Mouse (Mus musculus) forebrain, embryonic 14.5 days (tissue): ENCODE measurements around the gene Fgfr2. TPM values are rescaled to one million over a fixed set of nuclear protein-coding genes. Genes with fewer than 3 reads are reported as not detected.

ENCODE experiments used
- ATAC-seq: fragments of 200-750 bp; cut with Nextera tagmentation; 2 replicates; pipeline ENCODE4 v1.8.0; 2017; ENCODE audit warnings: mild to moderate bottlenecking, moderate library complexity
- DNase-seq: peaks from one replicate; pipeline ENCODE4 v3.0.0-alpha.2; 2015; ENCODE audit warnings: low spot score
- H3K27ac ChIP-seq: fragments of 300-500 bp; sonication (generic); 2 replicates; pipeline ENCODE4 v1.5.1; 2014; ENCODE audit warnings: low read depth, mild to moderate bottlenecking, control low read depth, low read length, moderate library complexity
- H3K27me3 ChIP-seq: fragments of 300-500 bp; sonication (generic); replicated peaks from 2 replicates; pipeline ENCODE4 v1.6.1; 2014; ENCODE audit warnings: low read length, control low read depth, mixed read lengths; ENCODE audit not compliant: control insufficient read depth, insufficient read depth
- H3K36me3 ChIP-seq: fragments of 300-500 bp; sonication (generic); 2 replicates; pipeline ENCODE4 v1.6.1; 2014; ENCODE audit warnings: low read length, control low read depth; ENCODE audit not compliant: control insufficient read depth, insufficient read depth
- H3K4me1 ChIP-seq: fragments of 300-500 bp; sonication (generic); 2 replicates; pipeline ENCODE4 v1.6.1; 2014; ENCODE audit warnings: antibody characterized with exemption, low read length, control low read depth; ENCODE audit not compliant: control insufficient read depth, insufficient read depth
- H3K4me2 ChIP-seq: fragments of 300-500 bp; sonication (generic); 2 replicates; pipeline ENCODE4 v1.6.1; 2014; ENCODE audit warnings: mild to moderate bottlenecking, control low read depth, low read length
- H3K4me3 ChIP-seq: fragments of 300-500 bp; sonication (generic); 2 replicates; pipeline ENCODE4 v1.5.1; 2014; ENCODE audit warnings: low read depth, low read length, control low read depth
- H3K9ac ChIP-seq: fragments of 300-500 bp; sonication (generic); 2 replicates; pipeline ENCODE4 v1.6.1; 2014; ENCODE audit warnings: mild to moderate bottlenecking, low read length, control low read depth, moderate library complexity
- H3K9me3 ChIP-seq: fragments of 300-500 bp; sonication (generic); replicated peaks from 2 replicates; pipeline ENCODE4 v1.6.1; 2016; ENCODE audit warnings: low read length, control low read depth, mixed read lengths; ENCODE audit not compliant: control insufficient read depth
- WGBS: fragments of 180-500 bp; shearing (Covaris S2); extraction: QIAGEN DNeasy Blood & Tissue Kit; methylation state at CpG from one replicate; pipeline ENCODE4 v1.1.7; 2014; 5-methylcytosine and 5-hydroxymethylcytosine counted together
- polyA plus RNA-seq: library from polyadenylated mRNA; unstranded; fragments of >200 nt; fragmentation: Nextera tagmentation; extraction: Ambion mirVana; gene quantifications from 2 replicates; pipeline ENCODE4 v1.2.1, GENCODE M21; 2014

Fgfr2 gene
- polyA plus RNA-seq, 1 experiment from 2014 or later, result 35.9 TPM

GRCm38 (mm10) chr7:132270364-132270763, 852.8 kb downstream of the Fgfr2 start:
- ATAC-seq, result no peak
- H3K27ac ChIP-seq, result no peak overlapping the region
- H3K9me3 ChIP-seq, result no peaks in the 10 kb centered on the region
- WGBS, result 91% methylated on average over 8 of the region's 8 CpGs
- DNase-seq, result no peak
- H3K9ac ChIP-seq, result no peak overlapping the region
- peaks cover 24% of the 10 kb centered on the region; the same call in 1 of the 2 replicates for H3K36me3 ChIP-seq
- H3K4me2 ChIP-seq, result no peak overlapping the region
- no peak overlapping the region for H3K4me3 ChIP-seq
- no peaks in the 10 kb centered on the region for H3K27me3 ChIP-seq
- no peaks in the 10 kb centered on the region for H3K4me1 ChIP-seq

DNA sequence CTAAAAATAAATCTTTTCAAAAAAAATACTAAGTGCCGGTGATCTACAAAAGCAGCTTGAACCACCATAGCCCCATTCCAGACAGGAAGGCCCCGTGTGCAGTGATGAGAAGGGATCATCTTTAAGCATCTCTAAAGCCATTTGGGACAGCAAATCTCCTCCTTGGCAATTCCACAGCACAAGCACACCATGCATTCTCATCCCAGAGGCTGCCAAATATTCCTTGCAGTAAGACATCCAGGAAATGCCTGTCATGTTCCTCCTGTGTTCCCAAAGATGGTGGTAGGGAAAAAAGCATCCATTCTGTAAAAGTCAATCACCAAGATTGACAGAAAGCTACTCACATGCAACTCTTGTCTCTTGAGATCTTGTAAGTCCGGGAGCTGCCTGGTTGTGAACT, 853.5 kb downstream of the Fgfr2 start:
- no peak overlapping the region for H3K9ac ChIP-seq
- 89% methylated on average over 3 of the region's 3 CpGs for WGBS
- H3K4me2 ChIP-seq, result no peak overlapping the region
- no peak overlapping the region for H3K27ac ChIP-seq
- H3K4me1 ChIP-seq, result no peaks in the 10 kb centered on the region
- H3K36me3 ChIP-seq, result peaks cover 24% of the 10 kb centered on the region; the same call in 1 of the 2 replicates
- H3K27me3 ChIP-seq, result no peaks in the 10 kb centered on the region
- ATAC-seq (no peak), DNase-seq (no peak)
- H3K4me3 ChIP-seq, result no peak overlapping the region
- no peaks in the 10 kb centered on the region for H3K9me3 ChIP-seq

DNA sequence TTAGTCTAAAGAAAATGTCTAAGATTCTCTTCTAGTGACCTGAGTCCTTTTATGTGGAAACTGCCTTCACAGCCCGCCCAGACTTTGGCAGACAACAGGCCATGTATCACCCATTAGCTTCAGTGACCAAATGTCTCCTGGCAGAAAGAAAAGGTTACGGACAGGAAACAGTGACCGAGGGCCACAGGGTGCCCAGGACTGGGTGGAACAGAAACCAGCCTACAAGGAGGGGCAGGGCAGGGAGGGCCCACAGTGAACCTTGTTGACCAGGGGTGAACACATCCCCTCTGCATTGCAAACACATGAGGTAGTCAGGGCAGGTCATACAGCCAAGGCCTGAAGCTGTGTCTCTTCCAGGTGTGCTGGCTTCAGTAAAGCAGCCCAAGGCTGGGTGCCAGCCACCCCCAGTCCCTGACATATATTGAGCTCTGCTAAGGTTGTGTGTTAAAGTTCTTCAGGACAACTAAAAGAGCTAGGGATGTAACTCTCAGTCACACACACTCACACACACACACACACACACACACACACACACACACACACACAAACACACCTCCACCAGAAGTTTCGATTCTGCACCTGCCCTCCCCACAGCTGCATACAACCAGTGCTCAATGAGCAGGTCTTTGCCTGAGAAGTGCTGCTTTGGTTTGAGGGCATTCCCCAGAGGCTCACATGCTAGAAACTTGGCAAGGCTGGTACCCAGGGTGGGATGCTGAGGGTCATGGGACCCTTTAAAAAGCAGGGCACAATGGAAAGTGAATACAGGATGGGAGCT, 855.2 kb downstream of the Fgfr2 start:
- 90% methylated on average over 4 of the region's 4 CpGs for WGBS

GRCm38 (mm10) chr7:132264763-132265162, 858.4 kb downstream of the Fgfr2 start:
- DNase-seq (peak; percentile 44), ATAC-seq (no peak)
- Histone ChIP-seq H3K27me3 (no peaks in the 10 kb centered on the region), H3K4me2 (no peak overlapping the region), H3K4me1 (peaks cover 12% of the 10 kb centered on the region), H3K36me3 (peaks cover 23% of the 10 kb centered on the region; the same call in 1 of the 2 replicates), H3K9ac (no peak overlapping the region), H3K27ac (no peak overlapping the region), H3K9me3 (no peaks in the 10 kb centered on the region), H3K4me3 (no peak overlapping the region)
- WGBS, result 70% methylated on average over 3 of the region's 3 CpGs

More for the DNA sequence above, 855.2 kb downstream of the Fgfr2 start:
- no peak overlapping the region for H3K4me3 ChIP-seq
- no peak overlapping the region for H3K27ac ChIP-seq
- peaks cover 24% of the 10 kb centered on the region; the same call in 1 of the 2 replicates for H3K36me3 ChIP-seq
- no peak overlapping the region for H3K4me2 ChIP-seq
- no peak overlapping the region for H3K9ac ChIP-seq
- H3K27me3 ChIP-seq, result no peaks in the 10 kb centered on the region
- ATAC-seq (no peak), DNase-seq (no peak)
- peaks cover 9% of the 10 kb centered on the region; the same call in 1 of the 2 replicates for H3K4me1 ChIP-seq
- no peaks in the 10 kb centered on the region for H3K9me3 ChIP-seq

- Histone ChIP-seq H3K9me3 (no peaks in the 10 kb centered on the region), H3K4me3 (no peak overlapping the region), H3K27me3 (no peaks in the 10 kb centered on the region), H3K36me3 (peaks cover 8% of the 10 kb centered on the region; the same call in 1 of the 2 replicates), H3K4me1 (peaks cover 12% of the 10 kb centered on the region), H3K4me2 (no peak overlapping the region), H3K27ac (peak overlapping the region; percentile 24; the same call in 1 of the 2 replicates), H3K9ac (no peak overlapping the region)
- WGBS, result 14% methylated on average over 6 of the region's 6 CpGs
- ATAC-seq (peak; percentile 40; the same call in 1 of the 2 replicates), DNase-seq (peak; percentile 31)
Observed at GRCm38 (mm10) chr7:132263186-132263585, 860.0 kb downstream of the Fgfr2 start.

DNA sequence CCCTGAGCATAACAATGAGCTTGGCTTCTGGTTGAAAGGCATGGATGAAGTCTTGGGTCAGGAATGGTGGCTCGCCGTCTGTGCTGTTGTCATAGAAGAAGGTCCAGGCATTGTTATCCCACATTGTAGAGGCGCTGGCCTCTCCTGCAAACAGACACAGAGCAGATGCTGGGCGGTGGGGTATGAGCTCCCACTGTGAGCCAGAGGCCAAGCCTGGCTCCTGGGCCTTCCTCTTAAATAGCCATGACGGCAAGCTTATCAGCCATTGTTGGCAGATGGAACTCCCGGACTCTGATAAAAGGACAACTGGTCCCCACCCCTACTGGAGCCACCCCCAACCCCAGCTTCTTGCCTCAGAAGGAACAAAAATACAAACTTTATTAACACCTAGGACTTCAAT, 860.5 kb downstream of the Fgfr2 start:
- Histone ChIP-seq H3K4me1 (peaks cover 12% of the 10 kb centered on the region), H3K27me3 (no peaks in the 10 kb centered on the region), H3K9ac (no peak overlapping the region), H3K9me3 (no peaks in the 10 kb centered on the region), H3K27ac (0 out of 2 replicates have a peak overlapping the region, but pooled peaks have one; percentile 27), H3K4me3 (no peak overlapping the region), H3K4me2 (no peak overlapping the region), H3K36me3 (peaks cover 8% of the 10 kb centered on the region; the same call in 1 of the 2 replicates)
- ATAC-seq (no peak), DNase-seq (no peak)
- 30% methylated on average over 6 of the region's 6 CpGs for WGBS

DNA sequence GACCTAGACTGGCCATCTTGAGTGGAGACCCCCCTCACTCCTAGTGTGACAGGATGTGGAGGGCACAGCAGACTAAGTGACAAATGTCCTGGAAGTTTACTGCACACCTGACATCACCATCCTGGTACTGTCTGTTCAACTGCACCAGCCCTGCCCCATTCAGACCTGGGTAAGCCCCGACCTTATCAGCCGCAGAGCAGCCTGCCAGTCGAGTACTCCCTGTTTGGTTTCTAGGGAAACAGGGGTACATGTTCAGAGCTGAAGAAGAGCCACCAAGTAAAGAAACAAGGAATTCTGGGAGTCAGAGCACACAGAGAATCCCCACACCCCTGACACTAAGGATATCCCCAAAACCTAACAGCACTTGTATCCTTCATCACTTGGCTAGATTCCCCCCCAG, 861.3 kb downstream of the Fgfr2 start:
- Histone ChIP-seq H3K36me3 (peaks cover 8% of the 10 kb centered on the region; the same call in 1 of the 2 replicates), H3K4me1 (peaks cover 12% of the 10 kb centered on the region), H3K4me3 (no peak overlapping the region), H3K27ac (no peak overlapping the region), H3K9ac (no peak overlapping the region), H3K9me3 (no peaks in the 10 kb centered on the region), H3K27me3 (no peaks in the 10 kb centered on the region), H3K4me2 (no peak overlapping the region)
- WGBS, result 73% methylated on average over 3 of the region's 3 CpGs
- ATAC-seq (no peak), DNase-seq (no peak)

GRCm38 (mm10) chr7:132260632-132261031, 862.5 kb downstream of the Fgfr2 start:
- no peaks in the 10 kb centered on the region for H3K27me3 ChIP-seq
- DNase-seq, result no peak
- ATAC-seq, result no peak
- no peak overlapping the region for H3K4me3 ChIP-seq
- H3K9ac ChIP-seq, result no peak overlapping the region
- no peaks in the 10 kb centered on the region for H3K9me3 ChIP-seq
- no peaks in the 10 kb centered on the region for H3K36me3 ChIP-seq
- no peak overlapping the region for H3K4me2 ChIP-seq
- H3K4me1 ChIP-seq, result peaks cover 12% of the 10 kb centered on the region
- H3K27ac ChIP-seq, result no peak overlapping the region
- 73% methylated on average over 5 of the region's 5 CpGs for WGBS

GRCm38 (mm10) chr7:132258817-132259216, 864.3 kb downstream of the Fgfr2 start:
- peaks cover 10% of the 10 kb centered on the region for H3K4me1 ChIP-seq

More at GRCm38 (mm10) chr7:132258817-132259216, 864.3 kb downstream of the Fgfr2 start:
- 45% methylated on average over 7 of the region's 7 CpGs for WGBS
- H3K4me3 ChIP-seq, result no peak overlapping the region
- ATAC-seq, result no peak
- H3K36me3 ChIP-seq, result no peaks in the 10 kb centered on the region
- H3K4me2 ChIP-seq, result no peak overlapping the region
- DNase-seq, result no peak
- no peak overlapping the region for H3K9ac ChIP-seq
- H3K27ac ChIP-seq, result no peak overlapping the region
- no peaks in the 10 kb centered on the region for H3K27me3 ChIP-seq
- no peaks in the 10 kb centered on the region for H3K9me3 ChIP-seq
